Mouse (Mus musculus): ENCODE measurements at regions not wholly inside any gene's neighbourhood (a gene's known extent, or its start where the extent isn't known, plus 50 kb on each side); places are given as distances from the start of the nearest gene placed in this dataset.

- DNase-seq (ENCODE audit: low spot score in 2 of 2): no peak
These were observed 71.4 kb downstream of the Fam173b start for GRCm38 (mm10) chr15:31673038-31673437.

DNA sequence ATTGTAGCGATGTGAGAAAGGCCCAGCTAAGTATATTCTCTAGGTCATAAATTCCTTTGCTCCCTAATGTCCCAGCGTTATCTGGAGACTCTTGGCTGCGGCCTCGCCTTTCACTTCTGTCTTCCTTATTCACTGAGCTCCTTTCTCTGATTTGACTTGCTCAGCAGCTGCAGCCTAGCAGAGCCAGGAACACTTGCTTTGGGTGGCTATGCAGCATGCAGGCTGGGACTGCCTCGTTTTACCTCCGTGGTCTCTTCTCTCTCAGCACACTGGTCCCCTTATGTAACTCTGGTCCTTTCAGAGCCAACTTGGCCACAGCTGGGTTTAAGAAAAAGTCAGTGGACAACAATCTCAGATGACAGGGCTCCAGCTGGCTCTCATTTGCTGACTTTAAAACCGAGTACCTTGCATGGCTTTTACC, 75.1 kb downstream of the Fam173b start:
- peak; percentile 17 to 28 for DNase-seq (ENCODE audit: low spot score in 2 of 2)

GRCm38 (mm10) chr15:31693109-31693508, 91.5 kb downstream of the Fam173b start:
- DNase-seq (ENCODE audit: low spot score in 2 of 2): no peak

GRCm38 (mm10) chr15:31694877-31695671, 93.4 kb downstream of the Fam173b start:
- DNase-seq (ENCODE audit: low spot score in 2 of 2): no peak

GRCm38 (mm10) chr15:31703400-31703799, 101.7 kb downstream of the Fam173b start:
- no peak for DNase-seq (ENCODE audit: low spot score in 2 of 2)

- DNase-seq (ENCODE audit: low spot score in 2 of 2): no peak
These were observed 105.8 kb downstream of the Fam173b start for GRCm38 (mm10) chr15:31707416-31707815.

DNA sequence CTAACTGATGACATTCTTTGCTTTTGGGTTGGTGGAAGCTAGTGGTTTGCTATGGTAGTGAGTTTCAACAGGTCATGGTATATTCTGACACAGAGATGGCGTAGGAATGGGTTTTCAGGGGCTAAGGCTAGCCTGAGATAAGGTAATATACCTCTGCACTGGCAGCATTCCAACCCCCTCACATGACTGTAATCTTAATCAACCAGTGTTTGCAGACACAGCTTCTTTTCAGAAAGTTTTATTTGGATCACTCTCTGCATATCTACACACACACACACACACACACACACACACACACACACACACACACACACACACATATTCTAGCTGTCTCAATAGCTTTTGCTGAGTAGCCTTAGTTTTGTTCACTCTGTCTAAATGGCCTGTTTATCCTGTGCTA, 119.4 kb downstream of the Fam173b start:
- no peak for DNase-seq (ENCODE audit: low spot score in 2 of 2)

GRCm38 (mm10) chr15:31722429-31722828, 120.8 kb downstream of the Fam173b start:
- no peak for DNase-seq (ENCODE audit: low spot score in 2 of 2)

DNA sequence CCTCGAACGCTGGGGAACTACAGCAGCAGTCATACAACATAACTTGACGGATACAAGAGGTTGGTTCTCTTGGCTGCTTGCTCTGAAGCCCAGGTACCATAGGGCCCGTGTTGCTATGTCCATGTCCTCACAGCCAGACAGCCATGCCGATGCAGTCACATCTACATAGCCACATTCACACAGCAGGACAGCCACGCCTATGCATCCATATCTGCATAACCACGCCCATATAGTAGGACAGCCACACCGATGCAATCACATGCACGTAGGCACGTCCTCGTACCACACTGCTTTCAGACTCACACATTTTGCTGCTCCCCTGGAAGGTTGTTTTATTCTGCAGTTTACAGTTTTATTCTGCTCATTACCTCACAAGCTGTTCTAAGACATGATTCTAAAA, 122.6 kb downstream of the Fam173b start:
- no peak for DNase-seq (ENCODE audit: low spot score in 2 of 2)

DNA sequence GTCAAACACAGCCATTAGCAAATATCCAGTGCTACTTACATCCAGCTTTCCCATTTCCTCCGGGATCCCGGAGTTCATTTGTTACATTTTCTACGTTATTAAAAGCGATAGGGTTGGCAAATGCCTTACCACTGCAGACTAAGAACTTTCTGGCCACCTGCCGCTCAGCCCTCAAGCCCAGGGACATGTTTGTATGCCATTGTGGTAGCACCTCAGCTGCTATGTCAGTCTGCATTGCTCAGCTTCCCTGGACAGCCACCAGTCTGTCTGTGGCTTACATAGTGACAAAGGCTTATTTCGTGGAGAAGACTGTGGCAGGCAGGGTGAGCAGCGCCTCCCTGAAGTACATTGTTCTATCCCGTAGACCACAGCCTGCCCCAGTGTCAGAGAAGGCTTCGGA, 127.5 kb downstream of the Fam173b start:
- no peak for DNase-seq (ENCODE audit: low spot score in 2 of 2)

DNA sequence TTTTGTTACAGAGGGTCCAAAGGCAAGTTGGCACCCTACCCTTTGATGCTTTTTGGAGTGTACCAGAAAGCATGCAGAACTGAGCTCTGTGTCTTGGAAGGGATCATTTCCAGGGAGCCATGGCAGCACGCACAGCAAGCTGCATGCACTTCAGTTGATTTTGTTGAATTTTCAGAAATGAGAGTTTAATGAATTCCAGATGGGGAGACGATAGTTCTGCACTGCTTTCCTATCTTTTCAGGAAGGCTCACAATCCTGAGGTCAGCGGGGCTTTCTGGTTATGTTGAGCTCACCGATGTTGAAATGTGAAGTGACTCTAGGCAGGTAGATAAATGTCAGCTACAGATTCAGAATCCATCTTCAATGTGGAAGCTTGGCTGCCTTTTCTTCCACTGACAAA, 140.0 kb downstream of the Fam173b start:
- DNase-seq (ENCODE audit: low spot score in 2 of 2): no peak

GRCm38 (mm10) chr15:31744570-31744969, 142.9 kb downstream of the Fam173b start:
- no peak for DNase-seq (ENCODE audit: low spot score in 2 of 2)

GRCm38 (mm10) chr15:31752632-31753031, 151.0 kb downstream of the Fam173b start:
- DNase-seq (ENCODE audit: low spot score in 2 of 2): no peak

DNA sequence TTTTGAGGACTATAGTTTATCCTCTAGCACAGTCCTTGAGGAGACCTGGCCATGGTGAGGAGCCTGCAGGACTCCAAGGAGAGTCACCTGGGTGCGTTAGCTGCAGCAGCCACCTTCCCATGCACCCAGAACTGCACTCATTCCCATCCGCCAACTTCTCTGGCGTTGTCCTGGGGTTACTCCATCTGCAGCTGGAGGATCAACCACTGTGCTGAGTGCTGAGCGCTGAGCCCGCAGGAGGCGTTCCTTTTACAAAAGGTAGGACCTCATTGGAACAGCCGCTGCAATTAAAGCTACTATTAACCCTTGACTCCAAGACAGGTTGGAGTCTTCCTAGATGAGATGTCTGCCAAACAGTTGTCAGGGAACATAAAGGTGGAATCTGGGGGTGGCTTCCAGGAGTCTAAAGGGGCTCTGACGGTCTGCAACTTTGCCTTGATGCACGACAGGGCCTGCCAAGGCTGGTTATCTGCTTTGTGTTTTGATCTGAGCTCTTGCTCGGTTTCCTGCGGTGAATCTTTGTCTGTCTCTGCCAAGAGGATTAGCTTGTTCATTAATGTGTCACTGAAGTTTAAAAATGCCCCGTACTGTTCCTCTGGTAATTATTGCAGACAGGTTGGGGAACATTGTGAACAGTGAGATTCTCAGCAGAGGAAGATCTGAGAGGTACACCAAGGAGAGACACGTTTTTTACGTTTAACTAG, 152.1 kb downstream of the Fam173b start:
- DNase-seq (ENCODE audit: low spot score in 2 of 2): no peak

DNA sequence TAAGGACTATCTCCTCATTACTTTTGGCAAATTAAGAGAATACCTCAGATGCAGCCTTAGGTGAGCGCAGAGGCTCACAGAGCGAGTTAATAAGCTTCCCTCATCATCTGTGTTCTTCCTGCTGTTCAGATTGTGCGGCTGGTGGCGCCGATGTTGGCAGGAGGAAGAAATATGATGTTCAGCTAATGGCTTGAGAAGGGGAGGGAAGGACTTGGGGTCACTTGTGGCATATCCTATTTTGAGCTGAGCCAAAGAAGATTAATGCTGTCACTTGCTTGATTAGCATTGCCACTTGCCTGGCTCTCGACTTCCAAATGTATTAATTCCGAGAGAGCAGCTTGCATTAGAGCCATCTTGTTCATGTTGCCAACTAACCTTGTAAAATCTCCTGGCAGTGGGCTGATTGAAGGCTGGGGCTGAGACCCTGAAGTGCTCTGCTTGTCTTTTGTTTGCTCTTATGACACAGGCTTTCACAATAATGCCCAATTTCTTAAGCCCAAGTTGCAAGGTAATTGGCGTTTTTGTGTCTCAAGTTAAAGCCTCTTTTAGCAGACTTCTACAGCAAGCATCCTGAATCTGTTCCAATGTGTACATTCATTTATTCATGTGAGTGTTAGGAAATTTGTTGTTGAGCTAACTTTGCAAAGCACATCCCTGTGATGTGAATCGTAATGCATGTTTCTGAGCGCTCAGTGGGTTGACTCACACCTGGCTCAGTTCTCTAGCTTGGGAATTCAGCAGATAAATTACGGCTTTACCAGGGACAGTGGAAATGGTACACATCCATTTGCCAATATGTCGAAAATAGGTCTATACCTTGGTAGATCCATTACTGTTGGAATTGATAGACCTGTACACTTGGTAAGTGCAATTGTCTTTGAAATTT, 167.6 kb downstream of the Fam173b start:
- DNase-seq (ENCODE audit: low spot score in 2 of 2): no peak

DNA sequence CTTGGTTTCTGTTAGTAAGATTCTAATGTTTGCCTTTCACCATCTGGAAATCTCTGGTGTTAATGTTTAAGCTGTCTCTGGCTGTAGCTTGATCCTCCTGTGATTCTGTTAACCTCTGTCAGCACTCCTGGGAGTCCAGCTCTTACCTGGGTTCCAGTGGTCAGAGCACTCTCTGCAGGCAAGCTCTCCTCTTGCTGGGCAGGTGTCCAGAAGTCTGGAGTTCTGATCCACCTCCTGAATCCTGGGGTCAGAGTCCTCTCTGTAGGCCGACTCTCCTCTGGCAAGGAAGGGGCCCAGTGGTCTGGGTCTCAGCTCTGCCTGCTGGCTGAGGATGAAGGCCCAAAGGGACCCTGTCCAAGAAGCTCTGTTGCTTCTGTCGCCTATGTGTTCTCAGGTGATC, 181.4 kb downstream of the Fam173b start:
- DNase-seq (ENCODE audit: low spot score in 2 of 2): no peak

DNA sequence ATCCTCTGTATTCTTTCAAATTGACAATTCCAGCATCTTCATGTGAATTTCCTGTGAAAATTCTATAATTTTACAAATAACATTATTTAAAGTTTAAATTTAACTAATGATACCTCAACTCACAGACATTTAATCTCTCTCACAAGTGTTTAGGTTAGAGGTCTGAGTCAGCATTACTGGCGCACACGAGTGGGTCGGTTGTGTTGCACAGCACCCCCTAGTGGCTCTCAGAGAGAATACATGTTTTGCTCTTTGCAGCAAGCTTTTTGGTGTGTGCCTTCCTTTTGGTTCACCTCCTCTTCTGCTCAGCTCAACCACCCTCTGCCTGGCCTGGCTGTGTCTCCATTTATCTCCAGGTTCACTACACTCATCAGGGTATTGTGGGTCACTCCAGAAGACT, 183.4 kb downstream of the Fam173b start:
- no peak for DNase-seq (ENCODE audit: low spot score in 2 of 2)

- DNase-seq (ENCODE audit: low spot score in 2 of 2): no peak
These were observed 197.2 kb downstream of the Fam173b start for GRCm38 (mm10) chr15:31798863-31799262.

GRCm38 (mm10) chr15:31805522-31805921, 203.9 kb downstream of the Fam173b start:
- DNase-seq (ENCODE audit: low spot score in 2 of 2): no peak

DNA sequence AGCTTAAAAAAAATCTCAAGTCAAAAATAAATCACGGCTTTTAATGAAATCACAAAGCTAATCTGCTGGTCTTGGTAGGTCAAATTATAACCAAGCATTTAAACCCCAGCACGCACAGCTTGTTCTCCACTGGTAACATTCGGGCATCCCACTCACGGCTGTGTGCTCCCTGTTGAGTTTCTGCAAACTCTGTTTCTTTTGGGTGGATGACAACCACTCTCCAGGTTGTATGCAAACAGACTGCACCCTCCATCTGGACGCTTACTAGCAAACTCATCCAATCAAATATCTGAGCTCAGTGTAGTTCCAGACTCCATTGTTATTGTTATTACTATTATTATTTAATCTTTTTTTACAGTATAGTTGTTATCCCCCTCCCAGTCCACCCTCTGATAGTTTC, 213.9 kb downstream of the Fam173b start:
- no peak for DNase-seq (ENCODE audit: low spot score in 2 of 2)

DNA sequence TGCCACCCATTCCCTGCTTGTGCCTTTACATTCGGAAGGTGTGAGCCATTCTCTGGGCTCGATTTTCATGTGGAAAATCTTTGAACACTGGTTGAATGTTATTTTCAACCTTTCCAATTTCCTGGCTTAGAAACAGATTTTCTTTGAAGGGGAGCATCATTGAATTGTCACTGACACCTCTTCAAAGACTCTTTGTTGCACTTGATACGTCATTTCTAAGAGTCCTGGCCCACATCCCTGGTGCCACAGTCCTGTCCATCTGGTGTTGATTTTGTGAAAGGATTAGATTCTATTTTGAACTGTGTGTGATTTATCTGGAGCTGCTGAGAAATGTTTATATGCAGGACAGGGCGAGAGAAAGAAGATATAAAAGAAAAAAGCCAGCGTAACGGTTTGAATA, 217.6 kb downstream of the Fam173b start:
- no peak for DNase-seq (ENCODE audit: low spot score in 2 of 2)

DNA sequence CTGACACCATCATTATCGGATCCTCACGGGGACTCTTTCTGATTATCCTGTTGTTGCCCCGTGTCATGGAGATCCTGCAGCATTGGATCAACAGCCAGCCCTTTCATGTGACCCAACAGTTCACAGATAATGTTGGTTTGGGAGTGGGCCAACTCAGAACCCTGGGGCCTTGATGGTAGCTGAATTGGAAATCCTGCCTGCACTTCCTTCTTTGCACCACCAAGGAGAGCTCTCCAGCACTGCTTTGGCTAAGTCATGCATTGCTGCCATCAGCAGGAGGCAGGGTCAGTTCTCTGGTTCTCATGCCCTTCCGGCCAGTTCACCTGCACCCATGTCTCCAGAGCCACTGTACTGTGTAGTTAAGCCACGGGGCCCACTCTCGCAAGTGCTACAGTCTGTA, 225.6 kb downstream of the Fam173b start:
- DNase-seq (ENCODE audit: low spot score in 2 of 2): no peak

All from gastrocnemius, adult 8-10 months (tissue).